Mouse (Mus musculus) gastrocnemius, postnatal 14 days (tissue): ENCODE measurements around the gene Cd276. TPM values are rescaled to one million over a fixed set of nuclear protein-coding genes. Genes with fewer than 3 reads are reported as not detected.

Experiments
- DNase-seq: peaks from one replicate; pipeline ENCODE4 v3.0.0; 2021; ENCODE audit warnings: mixed read lengths
- intact Hi-C: fragments of 180-260 bp; cut with DNase I; formaldehyde crosslinking; loops from one replicate; pipeline ENCODE4 v1.15.1; 2025; ENCODE audit warnings: low total_unique reads
- total RNA-seq, 2 experiments: library from RNA; stranded (reverse); gene quantifications; 2 replicates each; pipeline ENCODE4 v1.2.3; 2021

Cd276 gene
- total RNA-seq, 2 experiments from 2014 or later = 15.6 to 25.1 TPM

GRCm38 (mm10) chr9:58520816-58521581, 34.2 kb downstream of the Cd276 start:
- intact Hi-C loops = no loop called here
- DNase-seq = no peak

GRCm38 (mm10) chr9:58519953-58520352, 35.3 kb downstream of the Cd276 start:
- DNase-seq = no peak

GRCm38 (mm10) chr9:58517866-58518750, 37.1 kb downstream of the Cd276 start:
- intact Hi-C loops = no loop called here
- DNase-seq = no peak

More at GRCm38 (mm10) chr9:58519953-58520352, 35.3 kb downstream of the Cd276 start:
- intact Hi-C loops = no loop called here

- DNase-seq = no peak
- intact Hi-C loops = no loop called here
These were observed 38.8 kb downstream of the Cd276 start for GRCm38 (mm10) chr9:58516480-58516879.

- intact Hi-C loops = no loop called here
- no peak for DNase-seq
These were observed 41.5 kb downstream of the Cd276 start for GRCm38 (mm10) chr9:58513749-58514148.

- intact Hi-C loops = no loop called here
- DNase-seq = no peak
These were observed 44.8 kb downstream of the Cd276 start for GRCm38 (mm10) chr9:58510452-58510851.

GRCm38 (mm10) chr9:58507216-58508005, 47.8 kb downstream of the Cd276 start:
- intact Hi-C loops = no loop called here
- DNase-seq = no peak

- no peak for DNase-seq
- intact Hi-C loops = no loop called here
These were observed 54.3 kb downstream of the Cd276 start for GRCm38 (mm10) chr9:58500946-58501345.

GRCm38 (mm10) chr9:58497942-58498341, 57.3 kb downstream of the Cd276 start:
- no peak for DNase-seq
- intact Hi-C loops = loop anchor here (2.0 kb wide), 1 partner anchor 63 kb away; no protein-coding TSS in a partner anchor

- no peak for DNase-seq
- intact Hi-C loops = loop anchor here (2.0 kb wide), 1 partner anchor 64 kb away; no protein-coding TSS in a partner anchor
These were observed 58.6 kb downstream of the Cd276 start for GRCm38 (mm10) chr9:58496470-58497182.

GRCm38 (mm10) chr9:58495035-58495434, 60.2 kb downstream of the Cd276 start:
- DNase-seq = no peak
- intact Hi-C loops = no loop called here

- no peak for DNase-seq
These were observed 64.8 kb downstream of the Cd276 start for GRCm38 (mm10) chr9:58490391-58490790.

GRCm38 (mm10) chr9:58489865-58490165, 65.4 kb downstream of the Cd276 start:
- no peak for DNase-seq
- intact Hi-C loops = no loop called here

More at GRCm38 (mm10) chr9:58490391-58490790, 64.8 kb downstream of the Cd276 start:
- intact Hi-C loops = no loop called here

GRCm38 (mm10) chr9:58489133-58489864, 65.9 kb downstream of the Cd276 start:
- no peak for DNase-seq
- intact Hi-C loops = no loop called here

GRCm38 (mm10) chr9:58487851-58488801, 67.1 kb downstream of the Cd276 start, which contains the start of gene Insyn1:
Insyn1 (plus strand) TSS chr9:58488603.
- intact Hi-C loops = no loop called here
- peak; percentile 77 for DNase-seq

- DNase-seq = no peak
- intact Hi-C loops = no loop called here
These were observed 68.2 kb downstream of the Cd276 start for GRCm38 (mm10) chr9:58487076-58487475.
